Mouse (Mus musculus): Measurements from ENCODE around the gene Tmem25.
"Not testable (repeated sequence)": the region's sequence is repeated elsewhere in the genome, so short reads cannot be mapped to it uniquely, and the experiment has no call there.

Tmem25 gene

DNA sequence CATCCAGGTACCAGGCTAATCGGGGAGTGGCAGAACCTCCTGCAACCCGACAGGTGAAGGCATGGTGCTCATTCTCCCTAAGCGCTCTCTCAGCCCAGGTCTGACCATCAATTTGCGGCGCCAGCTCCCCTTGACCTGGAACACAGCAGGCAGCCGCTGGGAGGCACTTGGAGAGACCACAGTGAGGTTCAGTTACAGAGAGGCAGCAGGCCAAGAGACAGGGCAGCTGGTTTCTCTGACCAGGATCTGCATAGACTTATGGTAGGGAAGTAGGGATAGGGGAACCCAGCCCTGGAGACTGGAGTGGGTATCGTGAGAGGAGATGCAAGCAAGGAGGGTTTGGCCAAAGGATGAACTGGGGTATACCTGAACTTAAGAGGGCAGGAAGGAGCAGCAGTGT, 809 bp downstream of the Tmem25 start:
- in situ Hi-C loops (cut with MboI; ENCODE audit: low pct_unique_long_range_greater_than_20kb in 1 of 2, low sequenced_read_pairs in 2 of 2, unreplicated experiment in 1 of 2) = no loop called here

DNA sequence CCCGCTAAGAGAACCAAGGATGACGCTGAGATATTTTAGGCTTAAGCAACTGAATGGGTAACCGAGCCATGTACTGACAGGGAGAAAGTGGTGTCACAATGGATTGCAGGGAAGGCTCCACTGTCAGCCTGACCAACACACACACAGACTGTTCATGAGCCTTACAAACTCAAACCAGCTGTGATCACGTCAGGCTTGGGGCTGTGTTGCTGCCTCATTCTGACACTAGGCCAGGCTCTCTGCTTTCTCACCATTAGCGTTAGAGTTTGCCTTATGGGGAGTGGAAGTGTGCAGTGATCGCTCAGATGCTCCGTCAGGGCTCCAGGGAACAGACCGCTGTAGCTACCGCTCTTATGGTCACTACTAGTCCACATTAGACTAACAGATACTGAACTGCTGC, 6.3 kb downstream of the Tmem25 start:
- in situ Hi-C loops (cut with MboI; ENCODE audit: low pct_unique_long_range_greater_than_20kb in 1 of 2, low sequenced_read_pairs in 2 of 2, unreplicated experiment in 1 of 2) = no loop called here

DNA sequence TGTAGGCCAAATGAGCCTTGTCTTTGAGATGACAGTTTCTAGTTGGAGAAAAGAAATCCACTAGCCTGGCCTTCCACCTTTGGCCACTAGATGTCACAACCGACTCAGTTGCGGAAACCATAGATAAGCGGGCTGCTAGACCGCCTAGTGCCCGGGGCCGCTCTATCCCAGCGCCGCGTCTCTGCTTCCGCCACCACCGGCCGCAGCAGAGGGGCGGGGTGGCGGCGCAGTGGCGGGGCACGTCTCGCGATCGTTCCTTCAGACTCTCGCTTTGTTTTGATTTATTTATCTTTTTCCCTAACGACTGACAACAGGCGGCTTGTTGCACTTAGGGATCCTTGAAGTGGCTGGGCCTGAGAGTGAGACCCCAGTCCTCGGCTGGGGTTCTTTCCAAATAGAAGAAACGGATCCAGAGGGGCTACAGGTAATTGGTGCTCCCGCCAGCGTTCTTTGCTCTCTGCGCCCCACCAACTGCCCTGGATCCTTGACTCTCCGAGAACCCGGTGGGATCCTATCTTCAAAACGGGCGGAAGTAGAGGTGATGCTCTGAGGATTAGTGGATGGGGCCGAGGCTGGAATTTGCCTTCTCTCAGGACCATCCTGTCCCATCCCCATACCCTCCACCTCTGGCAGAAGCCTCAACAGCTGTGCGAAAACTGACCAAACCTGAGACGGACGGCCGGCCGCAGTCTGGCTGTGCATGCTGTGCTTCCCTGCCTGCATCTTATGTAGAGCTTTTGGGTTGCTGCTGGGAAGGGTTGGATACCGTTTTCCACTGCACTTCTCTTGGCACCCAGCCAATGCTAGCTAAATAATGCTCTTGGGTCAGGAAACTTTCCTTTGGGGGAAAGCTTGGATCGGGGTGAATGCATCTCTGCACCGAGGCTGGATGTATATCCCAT, 26.1 kb downstream of the Tmem25 start:
- in situ Hi-C loops (cut with MboI; ENCODE audit: low pct_unique_long_range_greater_than_20kb in 1 of 2, low sequenced_read_pairs in 2 of 2, unreplicated experiment in 1 of 2) = no loop called here

DNA sequence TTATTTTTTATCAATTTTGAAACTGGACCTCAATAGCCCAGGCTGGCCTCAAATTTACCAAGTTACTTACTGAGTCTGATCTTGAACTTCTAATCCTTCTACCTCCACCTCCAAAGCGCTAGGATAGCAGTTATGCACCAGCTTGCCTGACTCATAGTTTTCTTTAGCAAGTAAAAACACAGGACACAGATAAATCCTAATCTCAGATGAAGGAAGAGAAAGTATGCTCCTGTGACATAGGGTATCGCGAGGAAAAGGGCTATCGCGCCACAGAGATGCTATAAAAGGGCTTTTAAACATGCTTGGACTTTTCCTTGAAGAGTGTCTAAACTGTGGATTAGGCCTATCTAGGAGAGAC, 26.7 kb downstream of the Tmem25 start:
- in situ Hi-C loops (cut with MboI; ENCODE audit: low pct_unique_long_range_greater_than_20kb in 1 of 2, low sequenced_read_pairs in 2 of 2, unreplicated experiment in 1 of 2) = no loop called here

DNA sequence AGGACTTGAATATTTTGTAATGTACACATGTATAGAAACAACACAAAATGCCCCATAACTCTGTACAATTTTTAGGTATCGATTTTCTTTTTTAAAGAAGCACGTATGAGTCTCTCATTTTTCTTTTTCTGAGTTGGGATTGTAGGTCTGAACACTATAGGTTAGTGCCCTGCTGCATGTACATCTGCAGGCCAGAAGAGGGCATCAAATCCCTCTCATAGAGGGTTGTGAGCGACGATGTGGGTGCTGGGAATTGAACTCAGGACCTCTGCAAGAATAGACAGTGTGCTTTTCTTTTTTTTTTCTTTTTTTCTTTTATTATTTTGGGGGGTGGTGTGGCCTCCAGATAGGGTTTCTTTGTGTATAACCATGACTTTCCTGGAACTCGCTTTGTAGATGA, 27.7 kb downstream of the Tmem25 start:
- in situ Hi-C loops (cut with MboI; ENCODE audit: low pct_unique_long_range_greater_than_20kb in 1 of 2, low sequenced_read_pairs in 2 of 2, unreplicated experiment in 1 of 2) = no loop called here

DNA sequence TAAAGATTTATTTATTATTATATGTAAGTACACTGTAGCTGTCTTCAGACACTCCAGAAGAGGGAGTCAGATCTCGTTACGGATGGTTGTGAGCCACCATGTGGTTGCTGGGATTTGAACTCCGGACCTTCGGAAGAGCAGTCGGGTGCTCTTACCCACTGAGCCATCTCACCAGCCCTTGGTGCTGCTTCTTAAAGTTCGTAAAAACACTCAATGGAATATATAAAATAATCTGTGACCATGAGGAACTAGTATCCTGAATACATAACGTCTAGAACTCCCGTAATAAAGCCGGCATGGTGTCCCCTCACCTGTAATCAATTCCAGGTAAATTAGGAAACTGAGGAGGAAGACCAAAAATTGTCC, 31.1 kb downstream of the Tmem25 start:
- in situ Hi-C loops (cut with MboI; ENCODE audit: low pct_unique_long_range_greater_than_20kb in 1 of 2, low sequenced_read_pairs in 2 of 2, unreplicated experiment in 1 of 2) = not testable (repeated sequence)

DNA sequence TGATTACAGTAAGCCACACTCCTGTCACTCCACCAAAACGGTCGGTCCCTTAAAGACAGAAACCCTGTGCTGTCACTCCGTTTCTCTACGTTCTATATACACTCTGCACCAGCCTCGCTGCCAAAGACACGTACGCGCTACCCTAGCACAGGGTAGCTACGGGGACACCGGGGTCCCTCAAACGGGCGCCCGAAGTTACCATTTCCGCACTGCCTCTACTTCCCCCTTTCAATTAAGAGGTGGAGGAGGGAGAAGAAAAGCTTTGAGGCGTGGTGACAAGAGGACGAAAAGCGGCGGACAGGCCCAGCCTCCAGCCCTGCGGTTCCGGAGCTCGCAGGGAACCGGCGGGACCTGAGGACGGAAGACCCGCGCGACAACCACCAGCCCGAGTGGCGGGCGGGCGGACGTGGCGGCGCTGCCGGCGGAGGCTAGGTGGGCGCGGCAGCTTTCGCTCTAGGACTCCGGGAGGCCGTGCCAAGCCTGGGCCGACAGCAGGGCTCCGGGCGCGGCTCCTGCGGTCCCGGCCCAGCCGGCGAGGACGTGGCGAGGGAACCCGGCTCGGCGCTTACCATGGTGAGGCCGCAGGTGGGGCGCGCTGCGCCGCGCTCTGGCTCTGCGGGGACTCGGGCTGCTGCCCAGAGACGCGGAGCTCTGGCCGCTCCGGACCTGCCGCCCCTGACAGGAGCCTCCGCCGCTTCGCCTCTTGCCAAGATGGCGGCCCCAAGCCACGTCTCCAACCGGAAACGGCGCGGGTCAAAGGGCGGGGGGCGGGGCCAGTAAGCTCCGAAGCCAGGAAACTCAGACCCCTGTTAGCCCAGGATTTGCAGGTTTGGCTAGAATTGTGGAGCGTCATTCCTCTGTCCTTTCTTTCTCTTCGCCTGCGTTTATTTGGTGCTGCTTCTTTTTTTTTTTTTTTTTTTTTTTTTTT, 31.7 kb downstream of the Tmem25 start, which contains the start of the genes Arcn1 and Ift46:
TSS of gene Arcn1 (minus strand) at position 745 of the 928 bp plus-strand sequence.
TSS of gene Ift46 (plus strand) at position 808 of the 928 bp plus-strand sequence.
- in situ Hi-C loops (cut with MboI; ENCODE audit: low pct_unique_long_range_greater_than_20kb in 1 of 2, low sequenced_read_pairs in 2 of 2, unreplicated experiment in 1 of 2) = no loop called here

DNA sequence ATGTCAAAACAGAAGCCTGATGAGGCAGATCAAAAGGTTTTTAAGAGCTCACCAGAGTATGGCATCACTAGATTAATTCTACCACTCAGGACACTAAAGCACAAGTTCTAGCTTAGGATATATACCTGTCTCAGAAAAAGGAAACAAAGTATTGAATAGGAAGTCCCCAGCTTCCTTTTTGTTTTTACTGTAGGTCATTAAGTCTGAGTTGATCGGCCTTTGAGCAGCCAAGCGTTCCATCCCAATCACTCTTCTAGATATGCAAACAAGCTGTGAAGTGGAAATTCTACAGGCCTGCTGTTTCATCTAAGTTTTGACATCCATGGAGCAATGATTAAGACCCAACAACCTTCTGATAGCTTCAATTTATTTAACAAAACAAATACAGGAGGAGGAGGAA, 38.2 kb downstream of the Tmem25 start:
- in situ Hi-C loops (cut with MboI; ENCODE audit: low pct_unique_long_range_greater_than_20kb in 1 of 2, low sequenced_read_pairs in 2 of 2, unreplicated experiment in 1 of 2) = no loop called here

DNA sequence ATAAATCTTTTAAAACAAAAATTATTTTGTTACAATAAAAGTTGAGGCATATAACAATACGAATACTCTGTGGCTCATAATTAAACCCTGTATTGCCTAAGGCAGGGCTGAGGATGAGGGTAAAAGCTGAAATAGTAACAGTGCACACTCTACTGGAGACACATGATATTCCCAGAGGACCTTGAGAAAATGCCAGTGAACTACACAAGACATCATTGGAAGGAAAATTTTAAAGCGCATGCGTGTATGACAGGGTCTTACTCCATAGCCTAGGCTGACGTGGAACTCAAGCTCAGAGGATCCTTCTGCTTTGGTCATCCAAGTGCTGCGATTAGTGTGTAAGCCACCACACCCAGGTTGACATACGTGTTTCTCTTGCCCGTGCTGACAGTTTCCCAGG, 50.6 kb downstream of the Tmem25 start:
- in situ Hi-C loops (cut with MboI; ENCODE audit: low pct_unique_long_range_greater_than_20kb in 1 of 2, low sequenced_read_pairs in 2 of 2, unreplicated experiment in 1 of 2) = no loop called here

DNA sequence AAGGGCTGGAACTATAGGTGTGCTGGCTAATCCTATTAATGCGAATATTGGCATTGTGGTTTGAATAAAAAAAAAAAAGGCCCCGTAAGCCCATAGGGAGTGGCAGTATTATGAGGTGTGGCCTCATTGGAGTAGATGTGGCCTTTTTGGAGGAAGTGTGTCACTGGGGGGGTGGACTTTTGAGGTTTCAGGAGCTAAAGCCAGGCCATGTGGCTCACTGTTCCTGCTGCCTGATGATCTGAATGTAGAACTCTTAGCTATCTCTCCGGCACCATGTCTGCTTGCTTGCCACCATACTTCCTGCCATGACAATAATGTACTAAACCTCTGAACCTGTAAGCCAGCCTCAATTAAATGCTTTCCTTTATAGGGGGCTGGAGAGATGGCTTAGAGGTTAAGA, 51.8 kb downstream of the Tmem25 start:
- in situ Hi-C loops (cut with MboI; ENCODE audit: low pct_unique_long_range_greater_than_20kb in 1 of 2, low sequenced_read_pairs in 2 of 2, unreplicated experiment in 1 of 2) = no loop called here

DNA sequence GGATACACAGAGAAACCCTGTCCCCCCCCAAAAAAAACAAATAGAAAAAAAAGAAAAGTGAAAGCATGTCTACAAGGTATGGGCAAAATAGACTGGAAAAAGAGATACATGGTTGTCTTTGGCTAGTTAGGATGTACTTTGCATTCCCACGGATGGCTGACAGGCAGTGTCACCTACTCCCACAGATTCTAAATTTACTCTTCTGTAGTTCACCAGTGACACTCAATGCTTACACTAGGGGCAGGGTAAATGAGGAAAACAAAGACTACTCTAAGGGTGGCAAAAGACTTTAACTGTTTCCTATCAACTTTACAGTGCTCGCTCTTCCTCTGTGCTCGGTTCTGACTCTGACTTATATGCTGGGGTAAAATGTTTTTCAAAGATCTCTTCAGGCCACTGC, 52.4 kb downstream of the Tmem25 start:
- in situ Hi-C loops (cut with MboI; ENCODE audit: low pct_unique_long_range_greater_than_20kb in 1 of 2, low sequenced_read_pairs in 2 of 2, unreplicated experiment in 1 of 2) = no loop called here

DNA sequence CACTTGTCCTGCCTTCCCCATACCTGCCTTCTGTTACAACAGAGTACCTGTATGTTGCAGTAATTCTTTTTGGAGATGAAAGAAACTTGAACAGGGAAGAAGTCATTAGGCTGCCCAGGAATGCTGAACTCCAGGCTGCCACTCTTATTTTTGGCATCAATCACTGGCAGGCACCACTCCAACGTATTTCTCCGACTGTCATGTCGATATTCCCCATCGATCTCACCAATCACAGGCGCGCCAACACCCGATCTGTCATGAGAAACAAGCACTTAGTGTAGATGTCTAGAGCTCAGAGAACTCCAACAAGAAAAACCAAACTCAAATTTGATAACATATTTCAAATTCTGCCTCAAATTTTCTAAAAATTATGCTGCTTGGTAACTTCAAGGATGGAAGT, 53.7 kb downstream of the Tmem25 start:
- in situ Hi-C loops (cut with MboI; ENCODE audit: low pct_unique_long_range_greater_than_20kb in 1 of 2, low sequenced_read_pairs in 2 of 2, unreplicated experiment in 1 of 2) = no loop called here
